27 mouse cellular contexts compared by ENCODE assay signal in the genomic region with DNA sequence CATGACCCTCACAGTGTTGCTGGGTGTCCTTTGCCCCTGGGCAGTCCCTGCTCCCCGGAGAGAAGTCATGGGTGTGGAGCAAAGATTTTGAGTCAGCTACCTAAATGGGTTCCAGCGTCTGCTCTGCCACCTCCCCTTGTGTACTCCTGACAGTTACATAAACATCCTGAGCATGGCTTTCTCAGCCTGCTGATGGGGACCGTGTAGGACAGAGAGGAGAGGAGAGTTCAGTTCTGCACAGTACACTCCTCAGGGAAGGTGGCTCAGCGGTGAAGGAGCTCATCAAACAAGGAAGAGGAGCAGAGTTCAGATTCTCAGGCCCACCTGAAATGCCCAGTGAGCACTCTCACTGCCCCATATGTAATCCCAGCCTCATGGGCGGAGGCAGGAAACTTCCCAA. TPM values are rescaled to one million over a fixed set of nuclear protein-coding genes. Genes with fewer than 3 reads are reported as not detected.
DNase-seq lines count a peak whose midpoint lies in the region; ATAC-seq and TF ChIP-seq lines count a peak whose summit lies in the region.
"Had no signal": no experiment of that assay in that cellular context is flagged by ENCODE, and none has a peak within 500 bp of the region (broad histone marks: within the 10 kb centered on the region; RNA-seq: fewer than 3 reads in every experiment).

No protein-coding gene starts in this region.

- no peak overlapping the region for H3K4me3 ChIP-seq in forebrain, embryonic 13.5 days
- no peak overlapping the region for H3K4me3 ChIP-seq in forebrain, embryonic 12.5 days (replicated peaks)
- no peak overlapping the region; the same call in 1 of the 2 replicates for H3K4me3 ChIP-seq in layer of hippocampus, adult 2 months
- H3K4me3 ChIP-seq: embryonic facial prominence, embryonic 12.5 days; embryonic facial prominence, embryonic 15.5 days; hindbrain, embryonic 13.5 days had no signal

- no peak for ATAC-seq in forebrain, embryonic 13.5 days
- no peak for ATAC-seq in forebrain, embryonic 12.5 days (ENCODE audit: low FRiP score)
- ATAC-seq in frontal cortex, adult (ENCODE audit: low TSS enrichment): peak; percentile 25; the same call in 1 of the 2 replicates
- ATAC-seq: activated CD4-positive, CD25-positive, alpha-beta regulatory T cell, adult 4 months; CD4-positive, CD25-positive, alpha-beta regulatory T cell, adult 4 months; inflammation-experienced regulatory T-cells, adult 6 months; intestine, embryonic 16.5 days had no signal

- H3K27me3 ChIP-seq in forebrain, embryonic 13.5 days: no peaks in the 10 kb centered on the region
- H3K27me3 ChIP-seq in forebrain, embryonic 12.5 days: no peaks in the 10 kb centered on the region
- H3K27me3 ChIP-seq: embryonic facial prominence, embryonic 12.5 days; embryonic facial prominence, embryonic 15.5 days; hindbrain, embryonic 13.5 days had no signal

- intact Hi-C loops in gastrocnemius, postnatal 14 days (cut with DNase I; ENCODE audit: low total_unique reads): no loop called here

- H3K36me3 ChIP-seq in forebrain, embryonic 13.5 days (ENCODE audit: poor library complexity, severe bottlenecking): no peaks in the 10 kb centered on the region
- no peaks in the 10 kb centered on the region for H3K36me3 ChIP-seq in forebrain, embryonic 12.5 days (replicated peaks)
- H3K36me3 ChIP-seq: embryonic facial prominence, embryonic 12.5 days; embryonic facial prominence, embryonic 15.5 days; hindbrain, embryonic 13.5 days had no signal

- peaks cover 6% of the 10 kb centered on the region; the same call in 1 of the 2 replicates for H3K4me1 ChIP-seq in forebrain, embryonic 13.5 days
- no peaks in the 10 kb centered on the region for H3K4me1 ChIP-seq in forebrain, embryonic 12.5 days
- H3K4me1 ChIP-seq: embryonic facial prominence, embryonic 15.5 days had no signal

- 26% methylated on average over 5 of the region's 5 CpGs for WGBS in forebrain, embryonic 13.5 days
- WGBS in forebrain, embryonic 12.5 days: 41% methylated on average over 5 of the region's 5 CpGs

- H3K4me2 ChIP-seq in forebrain, embryonic 13.5 days: no peak overlapping the region
- H3K4me2 ChIP-seq in forebrain, embryonic 12.5 days: no peak overlapping the region
- H3K4me2 ChIP-seq: embryonic facial prominence, embryonic 12.5 days; embryonic facial prominence, embryonic 15.5 days; heart, embryonic 11.5 days; hindbrain, embryonic 13.5 days had no signal

- 0 out of 2 replicates have a peak, but pooled peaks cover 3% of the 10 kb centered on the region for H3K9me3 ChIP-seq in forebrain, embryonic 13.5 days (replicated peaks)
- H3K9me3 ChIP-seq in forebrain, embryonic 12.5 days: 0 out of 2 replicates have a peak, but pooled peaks cover 2% of the 10 kb centered on the region
- H3K9me3 ChIP-seq: embryonic facial prominence, embryonic 12.5 days; embryonic facial prominence, embryonic 15.5 days; hindbrain, embryonic 13.5 days had no signal

- DNase-seq in frontal cortex, postnatal 36 days (ENCODE audit: low spot score in 2 of 2): no peak
- no peak for DNase-seq in layer of hippocampus, adult 2 months (ENCODE audit: low spot score in 2 of 2)
- no peak for DNase-seq in layer of hippocampus, adult 8-10 months (ENCODE audit: low spot score in 2 of 2)
- peak; percentile 72 for DNase-seq in brain, adult 2 months (ENCODE audit: low read depth, low spot score)
- no peak for DNase-seq in gastrocnemius, postnatal 14 days
- DNase-seq: adrenal gland, adult 8-10 months; adrenal gland, postnatal 25 days; cerebellum, adult 11 months; cerebellum, adult 8-10 months; gastrocnemius, postnatal 10 days; heart, adult 11 months had no signal

- H3K9ac ChIP-seq in forebrain, embryonic 13.5 days: no peak overlapping the region
- no peak overlapping the region for H3K9ac ChIP-seq in forebrain, embryonic 12.5 days
- H3K9ac ChIP-seq: embryonic facial prominence, embryonic 12.5 days; embryonic facial prominence, embryonic 15.5 days; hindbrain, embryonic 13.5 days had no signal

- TF ChIP-seq CTCF in layer of hippocampus, adult 2 months (conservative IDR thresholded peaks at IDR 0.05): no peak

- H3K27ac ChIP-seq in forebrain, embryonic 13.5 days: 0 out of 2 replicates have a peak overlapping the region, but pooled peaks have one; percentile 35
- no peak overlapping the region for H3K27ac ChIP-seq in forebrain, embryonic 12.5 days
- peak overlapping the region; percentile 85 for H3K27ac ChIP-seq in layer of hippocampus, adult 2 months
- H3K27ac ChIP-seq: embryonic facial prominence, embryonic 12.5 days; embryonic facial prominence, embryonic 15.5 days; hindbrain, embryonic 13.5 days; hindbrain, postnatal 0 days had no signal

RNA-seq across cellular contexts. Expression of gene Kcna1, which starts 51.1 kb away (rescaled TPM):
- polyA plus RNA-seq in forebrain, embryonic 13.5 days (2015; fragmentation: Nextera tagmentation; extraction: Ambion mirVana): 2.1 and 3.5 TPM in 2 replicates
- polyA plus RNA-seq in forebrain, embryonic 12.5 days (2016; fragmentation: Nextera tagmentation; extraction: Ambion mirVana): 0.74 and 1.5 TPM in 2 replicates
- 100 to 1,000 TPM; 115 to 119 TPM for total RNA-seq in layer of hippocampus, adult 2 months (2021)
- total RNA-seq in layer of hippocampus, adult 8-10 months (2022): 100 to 1,000 TPM; 118 to 123 (median 121) TPM
- total RNA-seq in gastrocnemius, postnatal 14 days (2021): 1 to 10 TPM; 3.3 to 8.5 TPM
- total RNA-seq: common myeloid progenitor, adult 5-6 weeks; hematopoietic stem cell, adult 5-6 weeks; MEL had no signal
- polyA plus RNA-seq: C2C12; CD4-positive, CD25-positive, alpha-beta regulatory T cell, adult 4 months; inflammation-experienced regulatory T-cells, adult 6 months had no signal

RNA-seq across cellular contexts. Expression of gene Kcna5, which starts 59.9 kb away (rescaled TPM):
- 1.2 and 1.3 TPM in 2 replicates for polyA plus RNA-seq in forebrain, embryonic 13.5 days (2015; fragmentation: Nextera tagmentation; extraction: Ambion mirVana)
- 1.6 and 2.0 TPM in 2 replicates for polyA plus RNA-seq in forebrain, embryonic 12.5 days (2016; fragmentation: Nextera tagmentation; extraction: Ambion mirVana)
- 1 to 10 TPM; 1.5 to 1.6 TPM for total RNA-seq in layer of hippocampus, adult 2 months (2021)
- total RNA-seq in layer of hippocampus, adult 8-10 months (2022): 1 to 10 TPM; 1.1 to 2.8 (median 1.7) TPM
- 10 to 100 TPM in 1 of 2 experiments, 1 to 10 TPM in 1; 2.8 to 11.2 TPM for total RNA-seq in gastrocnemius, postnatal 14 days (2021)
- total RNA-seq: common myeloid progenitor, adult 5-6 weeks; hematopoietic stem cell, adult 5-6 weeks; MEL had no signal
- polyA plus RNA-seq: activated CD4-positive, CD25-positive, alpha-beta regulatory T cell, adult 4 months; C2C12; CD4-positive, CD25-positive, alpha-beta regulatory T cell, adult 4 months; inflammation-experienced regulatory T-cells, adult 6 months had no signal

Comparison
In these comparisons a context has a peak if more than half of its experiments do, and no peak if none do; other contexts are left out.
1. RNA of gene Kcna1, which starts 51.1 kb away (total RNA-seq): 118 to 123 TPM in layer of hippocampus, adult 8-10 months and 115 to 119 TPM in layer of hippocampus, adult 2 months; 3.3 to 8.5 TPM in gastrocnemius, postnatal 14 days; every median in the first group is over 10 times any median in the second.